26 mouse cellular contexts compared by ENCODE assay signal in genomic region chr10:108643915-108644314, GRCm38 (mm10). TPM values are rescaled to one million over a fixed set of nuclear protein-coding genes. Genes with fewer than 3 reads are reported as not detected.
"Had no signal": no experiment of that assay in that cellular context is flagged by ENCODE, and none has a peak within 500 bp of the region (broad histone marks: within the 10 kb centered on the region; RNA-seq: fewer than 3 reads in every experiment).

No protein-coding gene starts in this region.

- DNase-seq: kidney, adult 8-10 months; kidney, postnatal 10 days; kidney, postnatal 36 days; layer of hippocampus, postnatal 36 days; liver; lung, adult 18-20 months; lung, postnatal 10 days; lung, postnatal 36 days; thymus, adult 18-20 months; thymus, postnatal 36 days had no signal

- H3K4me2 ChIP-seq: kidney, embryonic 15.5 days; limb, embryonic 13.5 days; liver, embryonic 12.5 days; liver, embryonic 15.5 days; lung, embryonic 15.5 days; neural tube, embryonic 13.5 days had no signal

- H3K4me1 ChIP-seq: kidney, embryonic 15.5 days; limb, embryonic 10.5 days; limb, embryonic 13.5 days; liver, embryonic 12.5 days; liver, embryonic 15.5 days; lung, embryonic 15.5 days; megakaryocyte, embryonic 14.5 days; neural tube, embryonic 13.5 days had no signal

- H3K4me3 ChIP-seq: kidney, embryonic 15.5 days; limb, embryonic 10.5 days; limb, embryonic 13.5 days; liver, embryonic 12.5 days; liver, embryonic 15.5 days; lung, embryonic 15.5 days; megakaryocyte, embryonic 14.5 days; midbrain, embryonic 10.5 days; myocyte; neural tube, embryonic 13.5 days had no signal

- ATAC-seq: liver, embryonic 12.5 days had no signal

- H3K27ac ChIP-seq: kidney, embryonic 15.5 days; limb, embryonic 10.5 days; limb, embryonic 13.5 days; liver, embryonic 12.5 days; liver, embryonic 15.5 days; lung, embryonic 15.5 days; midbrain, embryonic 10.5 days; neural tube, embryonic 13.5 days had no signal

- H3K9me3 ChIP-seq: kidney, embryonic 15.5 days; limb, embryonic 10.5 days; limb, embryonic 13.5 days; liver, embryonic 12.5 days; liver, embryonic 15.5 days; lung, embryonic 15.5 days; midbrain, embryonic 10.5 days; neural tube, embryonic 13.5 days had no signal

- H3K9ac ChIP-seq: kidney, embryonic 15.5 days; limb, embryonic 13.5 days; liver, embryonic 12.5 days; liver, embryonic 15.5 days; lung, embryonic 15.5 days; neural tube, embryonic 13.5 days had no signal

- H3K27me3 ChIP-seq: kidney, embryonic 15.5 days; limb, embryonic 13.5 days; liver, embryonic 12.5 days; liver, embryonic 15.5 days; lung, embryonic 15.5 days; megakaryocyte, embryonic 14.5 days; neural tube, embryonic 13.5 days had no signal

- H3K36me3 ChIP-seq: kidney, embryonic 15.5 days; limb, embryonic 10.5 days; limb, embryonic 13.5 days; liver, embryonic 12.5 days; liver, embryonic 15.5 days; lung, embryonic 15.5 days; midbrain, embryonic 10.5 days; neural tube, embryonic 13.5 days had no signal

RNA-seq across cellular contexts. Expression of gene Gm5136, which starts 56.0 kb away (rescaled TPM):
- total RNA-seq: monocyte, adult 5-6 weeks; neutrophil, adult 5-6 weeks had no signal
- polyA plus RNA-seq: kidney, embryonic 15.5 days; limb, embryonic 10.5 days; limb, embryonic 13.5 days; liver, embryonic 12.5 days; liver, embryonic 15.5 days; lung, embryonic 15.5 days; midbrain, embryonic 10.5 days; myocyte; small intestine, adult 2 months; spleen, adult 2 months; stomach, embryonic 16.5 days; urinary bladder, adult 2 months had no signal
